Mouse (Mus musculus) right cerebral cortex, adult 18-20 months (tissue): ENCODE data around the gene Slc35f1.

Experiments
- DNase-seq: peaks from one replicate; pipeline ENCODE4 v3.0.0; 2022; ENCODE audit warnings: mixed read lengths

The Slc35f1 gene

DNA sequence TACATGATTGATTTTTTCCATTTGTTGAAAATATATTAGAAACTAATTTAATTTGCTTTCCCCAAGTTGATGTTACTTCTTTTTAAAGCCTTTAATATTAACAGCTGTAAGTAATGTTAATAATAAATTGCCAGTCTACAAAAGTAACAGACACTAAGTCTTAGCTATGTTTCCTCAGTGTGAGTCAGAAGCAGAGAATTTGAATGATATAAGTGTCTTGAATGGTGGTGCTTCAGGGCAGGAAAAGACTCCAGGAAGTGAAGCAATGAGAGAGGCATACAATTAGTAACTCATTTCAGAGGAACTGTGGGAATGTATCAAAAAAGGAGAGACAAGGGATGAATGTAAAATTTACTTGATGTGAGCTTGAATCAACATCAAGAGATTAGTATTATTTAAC is 244.3 kb downstream of the Slc35f1 start:
- no peak for DNase-seq

GRCm38 (mm10) chr10:52940111-52940830 is 249.9 kb downstream of the Slc35f1 start:
- DNase-seq: no peak

- DNase-seq: no peak
Measured at GRCm38 (mm10) chr10:52940831-52941216, 250.5 kb downstream of the Slc35f1 start.

GRCm38 (mm10) chr10:52952581-52952980 is 262.2 kb downstream of the Slc35f1 start:
- peak; percentile 72 for DNase-seq

- DNase-seq: no peak
Measured at GRCm38 (mm10) chr10:52956728-52957127, 266.4 kb downstream of the Slc35f1 start.

GRCm38 (mm10) chr10:52979251-52979650 is 288.9 kb downstream of the Slc35f1 start:
- DNase-seq: no peak

GRCm38 (mm10) chr10:52982836-52983235 is 292.5 kb downstream of the Slc35f1 start:
- DNase-seq: peak; percentile 83

DNA sequence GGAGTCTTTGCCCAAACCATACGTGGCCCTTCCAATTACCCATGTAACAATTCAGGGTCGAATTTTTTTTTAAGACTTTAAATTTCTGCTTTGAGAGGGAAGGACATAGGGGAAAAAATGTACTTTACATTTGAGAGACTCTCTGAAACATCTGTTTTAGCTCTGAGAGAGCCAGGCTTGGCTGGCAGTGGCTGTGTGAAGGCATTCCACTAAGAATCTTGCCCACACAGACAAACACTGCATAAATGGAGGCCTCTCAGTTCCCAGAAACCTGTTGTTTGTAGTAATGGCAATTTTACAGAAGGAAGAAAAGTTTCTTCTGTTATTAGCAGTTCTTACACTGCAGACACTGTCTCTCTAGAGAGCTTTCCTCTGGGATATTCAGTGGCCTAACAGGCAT is 301.9 kb downstream of the Slc35f1 start:
- peak; percentile 53 for DNase-seq

- DNase-seq: no peak
Measured at GRCm38 (mm10) chr10:52996886-52997285, 306.6 kb downstream of the Slc35f1 start.

GRCm38 (mm10) chr10:53001136-53001535 is 310.8 kb downstream of the Slc35f1 start:
- no peak for DNase-seq

GRCm38 (mm10) chr10:53006229-53007190 is 316.2 kb downstream of the Slc35f1 start:
- no peak for DNase-seq

DNA sequence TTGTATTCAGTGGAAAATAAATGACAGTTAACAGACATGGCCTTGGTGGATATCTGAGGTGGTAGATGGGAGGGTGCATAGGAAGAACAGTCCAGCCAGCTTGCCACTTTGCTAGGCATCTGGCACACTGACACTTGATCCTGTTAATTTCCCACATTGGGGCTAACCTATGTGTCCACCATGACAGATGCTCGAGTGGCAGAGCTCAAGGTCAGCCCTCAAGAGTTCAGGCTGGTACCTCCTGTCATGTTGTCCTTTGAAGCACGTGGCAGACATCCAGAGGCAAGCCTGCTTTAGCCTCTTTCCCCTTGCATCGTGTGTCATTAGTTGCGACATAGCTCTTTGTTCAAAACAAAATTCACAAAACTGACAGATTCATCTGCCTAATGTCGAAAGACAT is 323.5 kb downstream of the Slc35f1 start:
- DNase-seq: no peak

GRCm38 (mm10) chr10:53028454-53028853 is 338.1 kb downstream of the Slc35f1 start:
- no peak for DNase-seq

- DNase-seq: no peak
Measured at GRCm38 (mm10) chr10:53035202-53035601, 344.9 kb downstream of the Slc35f1 start.

- no peak for DNase-seq
Measured at GRCm38 (mm10) chr10:53045931-53046330, 355.6 kb downstream of the Slc35f1 start.

DNA sequence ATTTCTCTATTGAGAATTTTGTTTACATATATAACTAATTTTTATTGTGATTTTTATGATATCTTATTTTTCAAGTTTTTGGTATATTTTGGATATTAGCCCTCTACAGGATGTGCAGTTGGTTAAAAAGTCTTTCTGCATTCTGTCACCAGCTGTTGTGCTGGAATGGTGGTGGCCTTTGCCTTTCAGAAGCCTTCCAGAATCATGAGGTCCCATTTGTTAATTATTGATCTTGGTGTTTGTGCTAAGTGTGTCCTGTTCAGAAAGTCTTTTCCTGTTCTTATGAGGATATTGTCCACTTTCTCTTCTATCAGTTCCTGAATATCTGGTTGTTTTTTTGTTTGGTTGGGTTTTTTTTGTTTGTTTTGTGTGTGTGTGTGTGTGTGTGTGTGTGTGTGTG is 362.2 kb downstream of the Slc35f1 start:
- DNase-seq: no peak

DNA sequence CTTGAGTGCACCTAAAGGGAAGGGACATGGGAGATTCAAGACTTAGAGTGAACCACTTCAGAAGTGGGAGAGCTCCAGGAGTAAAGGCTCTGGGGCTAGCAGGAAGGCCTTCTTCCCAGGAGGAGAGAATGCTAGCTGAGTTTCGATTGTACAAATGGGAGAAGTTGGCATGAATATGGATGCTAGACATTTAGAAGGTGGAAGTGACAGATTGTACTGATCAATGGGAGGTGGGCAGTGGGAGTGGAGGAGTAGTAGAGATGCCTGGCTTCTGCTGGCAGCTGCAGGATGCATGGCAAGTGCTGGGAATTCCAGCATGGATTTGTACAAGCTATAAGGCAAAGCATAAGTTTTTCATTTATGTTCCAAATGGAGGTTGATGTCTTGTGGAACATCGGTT is 370.4 kb downstream of the Slc35f1 start:
- peak; percentile 37 for DNase-seq

DNA sequence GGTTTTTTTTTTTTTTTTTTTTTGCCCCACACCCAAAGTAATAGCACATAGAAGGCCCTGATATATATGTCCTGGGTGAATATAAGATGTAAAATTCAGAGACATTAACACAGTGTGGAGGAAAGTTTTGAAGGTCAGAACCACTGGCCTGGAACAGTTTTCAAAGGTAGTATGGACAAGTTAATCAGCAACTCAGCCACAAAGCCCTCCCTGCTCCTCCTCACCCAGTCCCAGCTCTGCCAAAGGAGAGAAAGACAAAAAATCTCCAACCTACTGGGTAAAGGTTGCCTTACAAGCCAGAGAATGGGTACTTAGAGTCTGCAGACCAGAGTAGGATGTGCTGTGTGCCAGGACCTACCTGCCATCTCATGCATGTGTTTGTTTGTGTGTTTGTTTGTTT is 372.4 kb downstream of the Slc35f1 start:
- DNase-seq: no peak

GRCm38 (mm10) chr10:53087811-53088210 is 397.5 kb downstream of the Slc35f1 start:
- DNase-seq: no peak

GRCm38 (mm10) chr10:53091525-53091924 is 401.2 kb downstream of the Slc35f1 start:
- DNase-seq: no peak

DNA sequence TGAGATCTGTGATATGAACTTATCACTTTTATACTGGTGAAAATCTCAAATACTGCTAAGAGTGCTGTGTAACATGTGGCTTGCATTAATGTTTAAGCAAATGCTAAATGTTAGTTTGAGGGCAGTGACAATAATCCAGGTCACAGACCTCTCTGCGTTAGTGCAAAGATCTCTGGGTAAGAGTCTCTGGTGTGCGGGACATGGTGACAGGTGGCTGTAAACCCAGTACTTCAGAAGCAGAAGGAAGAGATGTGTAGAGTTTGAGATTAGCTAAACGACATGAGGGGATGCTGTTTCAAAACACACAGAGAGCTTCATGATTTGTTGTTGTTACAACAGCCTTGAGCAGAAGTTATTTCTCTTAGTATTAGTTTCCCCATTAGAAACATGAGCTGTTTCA is 406.1 kb downstream of the Slc35f1 start:
- no peak for DNase-seq

DNA sequence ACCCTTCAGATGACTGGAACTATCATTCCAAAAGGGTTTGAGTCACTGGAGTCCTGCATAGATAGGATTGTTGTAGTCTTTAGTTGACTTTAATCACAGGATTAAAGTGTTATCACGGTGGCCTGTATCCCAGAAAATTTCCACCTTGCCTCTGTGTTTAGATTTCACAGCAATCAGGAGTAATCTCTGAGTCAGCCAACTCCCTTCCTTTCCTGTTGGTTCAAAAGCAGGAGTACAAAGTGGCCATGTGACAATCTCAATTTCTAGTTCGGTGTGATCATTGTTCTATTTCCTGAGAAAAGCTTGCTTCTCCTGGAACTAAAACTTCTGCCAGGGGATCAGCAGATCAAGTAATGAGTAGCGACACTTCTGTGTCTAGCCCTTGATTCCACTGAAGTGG is 410.5 kb downstream of the Slc35f1 start:
- DNase-seq: no peak

GRCm38 (mm10) chr10:53101412-53101811 is 411.1 kb downstream of the Slc35f1 start:
- no peak for DNase-seq

- no peak for DNase-seq
Measured at GRCm38 (mm10) chr10:53102423-53102822, 412.1 kb downstream of the Slc35f1 start.
